Mouse (Mus musculus): ENCODE measurements at regions not wholly inside any gene's neighbourhood (a gene's known extent, or its start where the extent isn't known, plus 50 kb on each side); places are given as distances from the start of the nearest gene placed in this dataset.

DNA sequence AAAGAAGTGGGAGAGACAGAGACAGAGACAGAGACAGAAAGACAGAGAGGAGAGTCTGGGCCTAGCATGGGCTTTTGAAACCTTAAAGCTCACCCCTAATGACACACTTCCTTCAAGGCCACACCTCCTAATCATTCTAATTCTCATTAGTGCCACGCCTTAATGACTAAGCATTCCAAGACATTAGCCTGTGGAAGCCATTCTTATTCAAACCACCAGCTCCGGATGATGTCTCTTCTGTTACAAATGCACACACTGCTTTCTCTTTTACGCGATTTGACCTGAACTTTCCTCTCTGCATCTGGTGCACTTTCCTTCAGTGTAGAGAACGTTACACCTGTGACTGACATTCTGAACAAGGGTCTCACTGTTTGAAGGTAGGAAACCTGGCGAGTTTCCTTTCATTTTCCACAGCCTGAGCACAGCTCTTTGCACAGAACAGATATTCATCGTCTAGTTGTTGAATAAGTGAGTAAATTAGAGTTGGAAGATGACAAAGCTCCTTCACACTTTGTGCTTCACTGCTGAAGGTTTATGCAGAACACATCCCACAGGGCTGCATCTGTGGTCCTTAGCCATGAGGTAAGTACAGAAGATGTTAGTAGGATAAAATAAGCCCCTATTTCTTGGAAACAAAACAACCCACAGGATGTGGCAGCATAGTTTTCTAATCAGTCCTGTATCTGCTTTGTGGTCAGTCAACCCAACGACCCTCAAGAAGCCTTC is 116.8 kb downstream of the Faxc start:
- no peak for DNase-seq (ENCODE audit: extremely low read depth, insufficient read length, low spot score)

DNA sequence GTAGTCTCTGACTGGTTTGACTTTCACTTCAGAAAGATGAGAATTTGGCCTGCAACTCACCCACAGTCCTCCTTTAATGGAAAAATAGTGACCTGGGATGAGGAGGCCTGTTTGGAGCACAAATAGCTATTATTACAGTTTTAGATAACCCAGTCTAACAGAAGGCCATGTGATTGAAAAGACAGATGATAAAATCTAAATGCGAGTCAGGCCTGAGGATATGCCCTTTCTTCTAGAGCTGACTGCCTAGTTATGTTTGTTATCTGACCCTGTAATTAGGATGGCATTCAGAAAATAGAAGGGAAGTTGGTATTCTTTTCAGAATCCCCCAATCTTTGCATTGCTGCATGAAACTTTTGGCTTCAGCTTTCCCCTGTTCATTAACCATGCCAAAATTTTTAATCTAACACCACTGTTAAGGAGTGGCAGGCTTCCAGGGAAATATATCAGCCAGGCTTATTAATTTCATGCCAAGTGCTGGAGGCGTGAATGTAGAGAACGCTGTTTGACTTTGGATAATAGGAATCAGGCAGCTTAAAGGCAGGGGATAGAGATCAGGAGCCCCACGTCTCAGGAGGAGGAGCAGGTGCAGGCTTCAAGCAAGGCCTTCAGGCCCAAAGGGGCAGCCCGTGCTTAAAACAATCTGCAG is 135.8 kb downstream of the Faxc start:
- no peak for DNase-seq (ENCODE audit: extremely low read depth, insufficient read length, low spot score)

DNA sequence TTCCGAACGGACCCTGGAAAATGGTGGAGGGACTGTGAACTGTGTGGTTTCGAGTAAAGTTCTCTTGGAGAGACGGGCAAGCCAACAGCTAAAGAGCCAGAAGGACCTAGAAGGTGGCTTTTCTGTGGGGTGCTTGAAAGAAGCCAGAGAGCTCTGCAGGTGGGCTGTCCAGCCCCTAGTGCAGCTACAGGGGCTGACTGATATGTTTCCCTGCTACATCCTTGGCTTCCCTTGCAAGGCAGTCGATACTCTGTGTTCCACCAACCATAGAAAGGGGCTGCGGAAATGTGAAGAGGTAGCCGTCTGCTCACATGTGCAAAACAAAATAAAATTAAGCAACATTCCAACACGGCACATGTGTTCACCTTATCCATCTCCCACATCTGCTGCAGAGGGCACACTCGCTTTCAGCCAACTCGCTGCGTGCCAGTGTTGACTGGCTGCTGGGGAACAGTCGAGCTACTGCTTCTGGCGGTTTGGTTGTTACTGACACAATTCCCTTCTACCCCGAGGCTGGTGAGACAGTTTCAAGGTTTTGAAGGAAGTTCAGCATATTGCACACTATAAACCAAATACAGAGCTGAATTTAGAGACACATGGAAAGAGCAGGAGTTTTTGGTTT is 136.7 kb downstream of the Faxc start:
- no peak for DNase-seq (ENCODE audit: extremely low read depth, insufficient read length, low spot score)

DNA sequence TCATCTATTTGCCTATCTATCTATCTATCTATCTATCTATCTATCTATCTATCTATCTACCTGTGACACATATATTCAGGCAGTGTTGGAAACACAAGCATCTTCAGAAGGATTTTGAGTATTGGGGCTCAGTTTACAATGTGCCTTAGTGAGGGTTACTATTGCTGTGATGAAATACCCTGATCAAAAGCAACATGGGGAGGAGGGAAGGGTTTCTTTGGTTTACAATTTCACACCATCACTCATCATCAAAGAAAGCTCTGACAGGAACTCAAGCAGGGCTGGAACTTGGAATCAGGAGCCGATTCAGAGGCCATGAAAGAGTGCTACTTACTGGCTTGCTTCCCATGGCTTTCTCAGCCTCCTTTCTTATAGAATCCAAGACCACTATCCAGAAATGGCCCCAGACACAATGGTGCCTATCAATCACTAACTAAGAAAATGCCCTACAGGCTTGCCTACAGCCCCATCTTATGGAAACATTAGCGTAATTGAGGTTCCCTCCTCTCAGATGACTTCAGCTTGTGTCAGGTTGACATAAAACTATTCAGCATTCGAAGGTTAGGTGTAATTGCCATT is 157.2 kb downstream of the Faxc start:
- no peak for DNase-seq (ENCODE audit: extremely low read depth, insufficient read length, low spot score)

DNA sequence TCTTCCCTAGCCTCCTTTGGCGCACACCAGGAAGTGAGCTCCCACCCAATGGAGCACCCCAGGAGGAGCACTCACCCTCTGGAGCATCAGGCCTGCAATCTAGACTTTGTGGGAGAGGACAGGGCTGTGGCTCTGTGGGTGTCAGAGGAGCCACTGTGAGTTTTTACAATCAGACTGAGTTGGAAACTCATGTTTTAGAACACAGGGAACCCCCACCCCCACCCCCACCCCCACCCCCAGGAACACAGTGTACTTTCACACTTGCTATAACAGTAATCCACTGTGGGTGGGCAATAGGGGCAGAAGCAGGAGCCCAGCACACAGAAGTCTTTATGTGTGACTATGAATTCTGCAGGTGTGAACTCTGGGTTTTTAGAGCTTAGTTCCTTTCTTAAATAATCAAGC is 158.5 kb downstream of the Faxc start:
- no peak for DNase-seq (ENCODE audit: extremely low read depth, insufficient read length, low spot score)

DNA sequence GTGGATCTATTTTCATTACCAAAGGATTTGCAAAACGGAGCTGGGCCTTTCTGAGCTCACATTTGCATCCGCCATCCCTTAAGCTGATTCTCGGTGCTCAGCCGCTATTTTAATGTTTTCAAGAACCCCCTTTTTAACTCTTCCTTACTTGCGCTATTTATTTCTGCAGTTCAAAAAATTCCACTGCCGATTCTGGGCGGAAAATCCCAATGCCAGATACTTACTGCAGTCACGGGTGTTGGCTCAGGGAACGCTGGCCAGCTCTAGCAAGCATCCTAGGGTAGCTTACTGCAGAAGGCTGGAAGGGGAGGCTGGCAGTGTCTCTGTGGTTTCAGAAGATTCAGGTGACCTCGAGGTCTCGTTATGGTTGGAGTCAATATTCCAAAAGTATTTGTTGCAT is 159.4 kb downstream of the Faxc start:
- DNase-seq (ENCODE audit: extremely low read depth, insufficient read length, low spot score), result no peak

DNA sequence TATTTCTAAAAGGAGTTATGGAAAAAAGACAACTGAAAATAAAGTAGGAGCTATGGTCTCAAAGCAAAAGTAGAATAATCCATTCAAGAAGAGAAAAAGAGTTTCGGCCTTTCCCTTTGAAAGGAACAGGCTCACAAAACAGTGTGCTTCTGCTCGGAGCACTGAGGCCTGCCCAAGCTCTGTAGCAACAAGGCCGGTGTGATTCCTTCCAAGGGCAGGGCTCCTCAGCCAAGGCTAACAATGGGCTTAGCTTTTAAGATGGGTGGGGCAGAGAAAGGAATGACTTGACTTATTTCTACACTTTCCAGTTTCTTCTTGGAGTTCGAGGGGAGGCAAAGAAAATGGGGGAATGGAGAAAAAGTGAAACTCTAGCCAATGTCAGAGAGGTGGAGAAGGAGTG is 161.4 kb downstream of the Faxc start:
- no peak for DNase-seq (ENCODE audit: extremely low read depth, insufficient read length, low spot score)

DNA sequence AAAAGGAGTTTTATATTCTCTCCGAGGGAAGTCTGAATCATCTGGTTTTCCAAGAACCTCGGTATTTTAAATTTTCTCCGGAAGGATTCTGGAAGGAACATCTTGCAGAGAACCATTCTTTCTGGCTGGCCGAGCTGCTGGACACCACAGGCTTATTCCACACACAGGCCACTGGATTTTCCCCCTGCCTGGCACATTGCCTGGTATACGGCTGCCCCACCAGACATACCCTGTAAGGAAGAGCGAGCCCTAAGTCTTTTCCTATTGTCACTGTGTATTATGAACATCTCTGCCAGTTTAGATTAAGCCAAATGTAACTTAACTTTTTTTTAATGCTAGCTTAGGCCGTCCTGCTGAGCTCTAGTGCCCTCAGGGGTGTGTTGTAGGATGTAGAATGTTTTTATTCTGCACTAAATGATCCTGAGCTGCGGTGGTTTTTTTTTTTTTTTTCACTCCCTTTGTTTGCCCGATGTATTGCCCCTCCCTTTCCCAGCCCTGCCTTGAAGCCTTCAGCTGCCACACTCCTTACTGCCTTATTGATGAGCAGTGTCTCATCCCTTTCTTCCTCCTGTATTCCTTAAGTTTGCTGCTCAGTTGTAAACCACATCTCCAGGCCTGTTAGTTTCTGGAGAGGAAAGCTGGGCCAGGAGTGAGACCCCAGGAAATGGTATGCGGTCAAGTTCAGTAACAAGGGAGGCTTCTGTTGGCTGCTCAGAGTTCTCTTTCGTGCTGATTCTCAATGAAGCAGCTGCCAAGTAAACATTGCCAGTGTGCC is 164.3 kb downstream of the Faxc start:
- DNase-seq (ENCODE audit: extremely low read depth, insufficient read length, low spot score), result no peak

DNA sequence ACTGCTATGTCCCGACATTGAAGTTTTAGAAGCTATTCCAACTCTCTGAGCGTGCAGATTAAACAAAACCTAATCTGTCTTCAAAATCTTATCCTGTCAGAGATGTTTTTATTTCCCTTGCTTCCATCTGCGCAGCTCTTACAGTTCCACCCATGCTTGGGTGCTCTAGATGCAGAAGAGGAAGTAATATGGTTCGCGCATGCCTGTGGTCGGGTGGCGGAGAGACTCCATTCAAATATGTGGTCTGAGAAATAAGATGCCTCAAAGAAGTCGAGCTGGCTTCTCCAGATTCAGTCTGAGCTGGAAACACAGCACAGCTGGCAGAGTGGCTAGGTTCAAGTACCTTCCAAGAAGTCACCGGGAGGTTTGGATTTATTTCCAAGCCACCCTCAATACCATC is 167.5 kb downstream of the Faxc start:
- no peak for DNase-seq (ENCODE audit: extremely low read depth, insufficient read length, low spot score)

DNA sequence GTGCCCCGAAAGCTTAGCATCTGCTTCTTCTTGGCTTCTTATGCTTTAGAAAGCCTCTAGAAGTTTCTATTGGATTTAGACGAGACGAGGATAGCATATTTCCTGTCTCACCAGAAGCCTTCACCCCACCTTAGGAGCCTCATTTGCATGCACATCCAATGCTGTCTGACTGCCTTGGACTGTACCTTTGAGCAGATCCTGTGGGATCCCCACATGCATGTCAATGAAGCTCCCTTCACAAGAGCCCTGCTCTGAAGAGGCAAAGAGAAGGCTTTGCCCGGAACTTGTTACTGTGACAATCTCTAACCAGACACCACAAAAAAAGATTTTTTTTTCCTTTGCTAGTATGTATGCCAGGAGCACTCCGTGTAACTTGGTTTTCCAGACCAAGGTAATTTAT is 171.3 kb downstream of the Faxc start:
- no peak for DNase-seq (ENCODE audit: extremely low read depth, insufficient read length, low spot score)

DNA sequence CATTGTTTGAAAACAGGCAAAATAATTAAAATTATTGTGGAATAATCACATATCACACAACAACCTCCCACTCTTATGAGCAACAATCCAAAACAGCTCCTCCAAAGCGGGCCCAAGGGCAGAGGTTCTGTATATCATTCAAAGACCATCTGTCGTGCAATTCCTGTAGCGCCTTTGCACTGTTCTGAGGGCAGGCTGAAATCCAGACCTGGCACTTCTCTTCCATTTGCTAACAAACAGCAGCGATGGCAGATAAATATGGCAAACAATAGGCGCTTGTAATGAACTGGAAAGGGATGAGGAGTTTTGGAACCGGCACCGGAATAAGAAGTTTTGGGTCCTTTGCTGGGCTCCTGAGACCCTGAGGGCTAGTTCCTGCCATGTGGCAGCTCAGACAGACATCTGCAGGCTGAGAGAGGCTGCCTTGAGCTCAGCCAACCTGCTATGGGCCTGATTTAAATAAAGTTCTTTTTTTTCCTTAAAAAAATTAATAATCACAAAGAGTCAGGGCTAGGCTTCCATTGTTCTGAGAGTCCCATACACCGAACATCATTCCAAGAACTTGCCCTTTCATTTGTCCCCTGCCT is 172.0 kb downstream of the Faxc start:
- no peak for DNase-seq (ENCODE audit: extremely low read depth, insufficient read length, low spot score)

DNA sequence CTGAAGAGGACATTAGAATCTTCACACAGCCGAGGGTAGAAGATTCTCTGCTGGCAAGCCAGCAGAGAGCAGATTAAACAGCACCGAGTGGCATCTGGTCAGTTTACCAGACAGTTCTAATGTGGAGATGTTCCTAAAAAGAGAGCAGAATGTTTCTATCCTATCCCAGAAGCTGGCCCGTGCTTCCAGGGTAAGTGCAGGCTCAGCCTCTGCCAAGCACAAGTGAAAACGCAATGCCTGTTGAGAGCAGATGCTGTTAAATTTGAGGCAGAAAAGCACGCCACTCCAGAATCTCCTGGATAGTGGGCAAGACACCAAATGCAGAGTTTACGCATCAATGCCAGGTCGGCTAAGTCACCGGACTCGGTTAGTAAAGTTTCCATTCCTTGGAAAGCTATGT is 175.8 kb downstream of the Faxc start:
- no peak for DNase-seq (ENCODE audit: extremely low read depth, insufficient read length, low spot score)

DNA sequence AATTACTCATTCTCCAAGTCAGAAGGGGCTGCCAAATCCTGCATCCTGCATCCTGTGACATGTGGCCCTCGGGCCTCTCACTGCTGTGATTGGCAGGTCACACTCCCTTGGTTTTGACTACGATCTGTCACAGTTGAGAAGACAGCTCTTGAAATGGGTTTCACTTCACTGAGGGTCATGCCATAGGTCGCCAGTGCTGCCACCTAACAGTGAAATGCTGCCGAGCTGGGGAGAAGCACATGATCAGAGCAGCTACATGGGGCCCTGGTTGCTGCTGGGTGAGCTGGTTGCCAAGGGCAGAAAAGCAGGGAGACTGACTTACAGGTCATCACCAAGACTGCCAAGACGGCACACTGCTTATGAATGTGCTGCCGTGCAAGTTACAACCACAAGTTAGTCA is 178.3 kb downstream of the Faxc start:
- DNase-seq (ENCODE audit: extremely low read depth, insufficient read length, low spot score), result peak; percentile 79

DNA sequence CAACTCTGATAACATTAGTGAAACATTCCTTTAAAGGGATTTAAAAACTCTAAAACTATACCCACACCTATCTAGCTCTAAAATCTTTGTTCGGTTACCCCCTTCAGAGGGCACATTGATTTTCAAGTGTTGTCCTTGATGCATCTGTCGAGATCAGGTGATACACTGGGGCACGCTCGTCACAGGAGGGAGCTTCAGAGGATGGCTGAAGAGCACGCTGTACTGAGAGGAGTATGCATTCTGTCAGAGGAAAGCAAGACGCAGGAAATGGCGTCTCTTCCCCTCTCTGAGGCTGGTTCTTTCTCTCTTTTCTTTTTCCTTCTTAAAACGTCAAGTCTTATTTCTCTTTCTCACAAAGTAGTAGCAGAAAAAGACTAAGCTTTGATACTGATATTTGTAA is 179.3 kb downstream of the Faxc start:
- DNase-seq (ENCODE audit: extremely low read depth, insufficient read length, low spot score), result no peak

DNA sequence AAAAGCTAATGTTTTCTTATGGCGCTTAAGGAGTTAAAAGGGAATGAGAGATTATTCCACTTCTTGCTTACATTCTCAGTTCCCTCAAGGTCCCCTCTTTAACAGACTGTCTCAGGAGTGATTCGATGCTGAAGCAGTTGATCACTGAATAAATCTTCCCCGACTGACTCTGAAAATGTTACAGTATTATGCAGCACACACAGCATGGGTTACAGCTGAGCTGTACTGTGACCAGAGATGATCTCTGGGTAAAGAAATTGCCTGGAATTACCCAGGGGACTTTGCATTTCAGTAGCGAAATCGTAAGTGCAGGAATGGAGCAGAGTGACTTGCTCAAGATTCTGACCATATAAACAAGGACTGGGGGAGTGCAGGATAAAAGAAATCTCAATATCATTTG is 181.1 kb downstream of the Faxc start:
- DNase-seq (ENCODE audit: extremely low read depth, insufficient read length, low spot score), result no peak

DNA sequence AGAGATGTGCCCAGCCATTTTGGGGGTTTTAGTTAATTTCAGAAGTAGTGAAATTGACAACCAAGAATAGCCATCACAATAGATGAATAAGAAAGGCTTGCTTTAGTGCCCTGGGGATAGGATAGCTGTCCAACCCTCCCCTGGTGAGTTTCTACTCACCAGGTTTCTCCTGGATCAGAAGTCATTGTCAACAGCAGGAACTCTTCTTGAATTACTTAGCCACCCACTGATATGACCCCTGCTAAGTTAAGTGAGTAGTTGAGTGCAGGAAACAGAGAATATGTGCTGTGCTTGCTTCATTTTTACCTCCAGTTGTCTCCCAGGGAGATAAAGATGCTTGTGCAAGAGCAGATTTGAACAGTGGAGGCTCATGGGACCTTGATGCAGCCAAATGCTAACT is 183.3 kb downstream of the Faxc start:
- no peak for DNase-seq (ENCODE audit: extremely low read depth, insufficient read length, low spot score)

DNA sequence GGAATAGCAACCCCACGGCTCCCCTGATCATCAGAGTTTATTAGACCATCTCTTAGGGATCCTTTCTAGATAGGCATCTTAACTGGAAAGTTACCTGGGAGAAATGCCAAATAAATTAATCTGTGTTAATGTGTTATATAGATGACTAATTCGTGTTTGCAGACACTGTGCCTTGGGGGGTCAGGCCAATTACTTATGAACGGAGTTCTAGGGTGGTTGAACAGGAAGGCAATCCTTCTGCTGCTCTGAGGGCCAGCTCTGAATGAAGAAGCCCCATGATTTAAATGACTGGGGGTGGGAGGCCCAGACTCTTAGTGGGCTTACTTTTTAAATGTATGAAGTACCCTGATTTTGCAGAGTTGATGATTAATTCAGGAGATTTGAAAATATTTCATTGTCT is 188.7 kb downstream of the Faxc start:
- no peak for DNase-seq (ENCODE audit: extremely low read depth, insufficient read length, low spot score)

DNA sequence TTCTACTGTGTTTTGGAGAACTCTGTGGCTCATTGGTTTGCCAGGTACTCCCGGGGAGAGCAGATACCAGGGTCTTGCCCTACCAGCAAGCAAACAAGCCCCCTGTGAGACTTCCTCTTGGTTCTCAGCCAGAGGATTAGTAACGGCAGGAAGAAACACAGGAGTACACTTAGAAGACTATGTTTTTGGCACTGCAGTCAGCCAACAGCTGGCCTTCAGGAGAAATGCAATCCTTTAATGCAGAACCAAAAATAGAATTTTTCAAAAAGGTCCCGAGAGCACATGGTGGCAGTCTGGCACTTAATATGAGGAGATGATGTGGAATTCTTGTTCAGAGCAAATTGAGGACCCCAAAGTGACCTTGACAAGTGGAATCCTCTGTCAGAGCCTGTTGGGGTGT is 189.8 kb downstream of the Faxc start:
- no peak for DNase-seq (ENCODE audit: extremely low read depth, insufficient read length, low spot score)

DNA sequence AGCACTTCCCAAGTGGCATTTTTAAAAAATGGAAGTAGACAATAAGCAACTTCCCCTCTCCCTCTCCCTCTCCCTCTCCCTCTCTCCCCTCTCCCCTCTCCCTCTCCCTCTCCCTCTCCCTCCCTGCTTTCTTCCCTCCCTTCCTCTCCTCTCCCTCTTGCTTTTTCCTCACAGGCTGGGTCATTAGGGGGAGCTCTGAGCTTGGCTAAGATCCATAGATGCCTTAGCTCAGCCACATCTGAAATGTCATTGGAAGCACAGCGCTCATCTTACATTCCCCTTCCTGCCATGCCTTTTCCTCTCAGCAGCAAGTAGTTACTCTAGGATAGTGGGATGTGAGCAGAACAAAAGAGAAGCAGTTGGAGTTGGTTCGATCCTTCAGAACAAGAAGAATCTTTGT is 190.3 kb downstream of the Faxc start:
- no peak for DNase-seq (ENCODE audit: extremely low read depth, insufficient read length, low spot score)

DNA sequence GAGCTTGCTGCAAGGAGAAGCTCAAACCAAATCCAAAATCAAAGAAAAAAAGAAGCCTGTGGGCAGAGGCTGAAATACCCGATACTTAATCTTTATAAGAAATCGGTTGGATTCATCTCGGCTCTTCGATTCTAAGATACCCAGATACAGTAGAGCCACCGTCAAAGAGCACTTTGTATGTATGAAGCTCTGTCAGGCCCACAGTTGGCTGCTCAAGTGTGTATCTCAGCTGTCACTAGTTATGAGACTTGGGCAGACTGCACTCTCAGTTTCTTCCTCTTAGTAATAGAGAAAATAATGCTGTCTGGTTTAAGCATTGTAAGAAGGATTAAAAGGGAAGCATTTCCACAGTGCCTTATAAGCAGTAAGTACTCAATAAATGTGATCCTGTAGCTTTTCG is 193.7 kb downstream of the Faxc start:
- no peak for DNase-seq (ENCODE audit: extremely low read depth, insufficient read length, low spot score)

DNA sequence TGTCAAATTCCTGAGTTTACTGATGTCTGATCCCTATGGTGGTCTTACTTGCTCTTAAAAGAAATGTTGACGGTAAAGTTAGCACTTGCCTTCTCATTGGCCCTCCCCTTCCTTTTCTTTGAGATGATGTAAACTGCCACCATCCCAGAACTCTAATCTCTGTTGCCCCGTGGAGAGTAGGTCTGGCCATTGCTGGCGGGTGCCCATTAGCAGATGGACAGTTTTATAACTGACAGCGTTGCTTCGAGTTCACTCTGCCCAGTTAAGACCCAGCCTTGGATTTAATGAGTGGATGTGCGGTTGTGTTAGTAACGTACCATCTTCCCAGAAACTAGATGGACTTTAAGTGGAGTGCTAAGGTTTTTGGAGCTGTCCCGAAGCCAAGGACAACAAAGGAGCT is 199.4 kb downstream of the Faxc start:
- no peak for DNase-seq (ENCODE audit: extremely low read depth, insufficient read length, low spot score)
